Comparison of ENCODE assay signal across 9 mouse cellular contexts in the genomic region with DNA sequence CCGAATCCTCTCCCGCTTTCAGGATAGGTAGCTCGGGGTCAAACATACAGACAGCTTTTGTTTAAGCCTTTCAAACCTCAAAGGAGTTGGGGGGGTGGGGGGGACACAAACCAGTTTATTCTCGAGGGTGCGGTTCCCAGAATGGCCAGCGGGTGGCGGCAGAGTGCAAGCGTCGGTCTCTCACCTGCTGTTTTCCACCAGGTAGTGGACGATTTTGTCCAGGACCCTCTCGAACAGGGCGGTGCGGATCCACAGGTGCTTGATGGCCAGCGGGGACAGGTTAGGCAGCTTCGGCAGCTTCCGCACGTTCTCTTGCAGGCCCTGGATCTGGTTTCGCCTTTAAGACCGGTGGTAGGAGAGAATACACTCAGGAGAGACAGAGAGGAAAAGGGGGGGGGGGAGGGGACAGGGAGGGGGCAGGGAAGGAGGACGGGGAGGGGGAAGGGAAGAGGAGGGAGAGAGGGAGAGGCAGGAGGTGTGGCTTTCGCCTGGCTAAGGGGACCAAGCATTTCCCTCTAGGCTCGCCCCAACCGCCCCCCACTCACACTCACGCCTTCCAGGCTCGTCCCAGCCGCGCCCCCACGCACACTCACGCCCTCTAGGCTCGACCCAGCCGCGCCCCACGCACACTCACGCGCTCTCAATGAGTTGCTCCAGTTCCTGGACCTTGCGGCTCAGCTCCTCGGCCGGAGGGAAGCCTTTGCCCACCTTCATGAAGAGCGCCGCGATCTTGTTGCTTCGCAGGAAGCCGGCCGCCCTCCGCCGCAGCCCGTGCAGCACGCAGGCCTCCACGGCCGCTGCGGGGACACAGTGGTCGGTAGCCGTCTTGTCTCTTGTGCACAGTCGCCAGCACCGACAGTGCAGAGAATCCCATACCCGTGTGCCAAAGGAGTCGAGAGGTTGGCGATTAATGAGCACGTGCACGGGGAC. TPM values are rescaled to one million over a fixed set of nuclear protein-coding genes. Genes with fewer than 3 reads are reported as not detected.
A peak's percentile ranks its signal among the peaks of the same experiment; 100 is the strongest.
DNase-seq lines count a peak whose midpoint lies in the region; ATAC-seq and TF ChIP-seq lines count a peak whose summit lies in the region.
"Had no signal": no experiment of that assay in that cellular context is flagged by ENCODE, and none has a peak within 500 bp of the region (broad histone marks: within the 10 kb centered on the region; RNA-seq: fewer than 3 reads in every experiment).

No protein-coding gene starts in this region.

- intact Hi-C loops in heart, postnatal 36 days (cut with DNase I): no loop called here

- no peak for DNase-seq in spleen, adult 2 months (ENCODE audit: low read depth in 1 of 2, low spot score in 2 of 2)
- DNase-seq in spleen, adult 12 weeks (ENCODE audit: low spot score): no peak
- DNase-seq in cerebellum, postnatal 4 days (ENCODE audit: low spot score in 2 of 2): peak; percentile 74 to 89
- DNase-seq in heart, postnatal 36 days: peak; percentile 29 to 57
- DNase-seq in layer of hippocampus, postnatal 10 days (ENCODE audit: low spot score in 2 of 2): peak; percentile 83 to 89
- DNase-seq in lung, postnatal 25 days (ENCODE audit: low spot score): peak; percentile 68
- DNase-seq in splenic B cell, adult 2 months (ENCODE audit: low read depth, low spot score): peak; percentile 39

- TF ChIP-seq POLR2A in spleen, adult 2 months (IDR thresholded peaks at IDR 0.05; ENCODE audit: low read depth, low read length): no peak

- H3K4me1 ChIP-seq in spleen, adult 2 months (ENCODE audit: control insufficient read depth, insufficient read depth, insufficient read length): peaks cover 12% of the 10 kb centered on the region; the same call in 1 of the 2 replicates

- H3K36me3 ChIP-seq in spleen, adult 2 months (ENCODE audit: control insufficient read depth, insufficient read depth, low read length): no peaks in the 10 kb centered on the region
- no peaks in the 10 kb centered on the region for H3K36me3 ChIP-seq in splenic B cell, adult 2 months (ENCODE audit: control insufficient read depth, insufficient read depth, low read length, poor library complexity, severe bottlenecking)

- H3K27me3 ChIP-seq in spleen, adult 2 months (ENCODE audit: control insufficient read depth, insufficient read depth, low read length): no peaks in the 10 kb centered on the region
- H3K27me3 ChIP-seq in splenic B cell, adult 2 months (ENCODE audit: control insufficient read depth, insufficient read depth, low read length, poor library complexity, severe bottlenecking): no peaks in the 10 kb centered on the region

- TF ChIP-seq CTCF in spleen, adult 2 months (IDR thresholded peaks at IDR 0.05; ENCODE audit: extremely low read depth, insufficient read depth, insufficient read length, insufficient replicate concordance): peak; percentile 45; the same call in 1 of the 2 replicates

- no peak for ATAC-seq in megakaryocyte-erythroid progenitor cell, adult 5-6 weeks (replicated peaks; ENCODE audit: low FRiP score, low TSS enrichment, poor library complexity, severe bottlenecking)

- no peak overlapping the region for H3K4me3 ChIP-seq in spleen, adult 2 months (ENCODE audit: extremely low read depth, insufficient read depth, insufficient read length)

- WGBS in spleen, adult 2 months: 53% methylated on average over 58 of the region's 60 CpGs

- no peak overlapping the region for H3K27ac ChIP-seq in spleen, adult 2 months (ENCODE audit: insufficient read depth, low read length)

RNA-seq across cellular contexts. Expression of a gene that starts 23.7 kb away (rescaled TPM):
- polyA plus RNA-seq in spleen, adult 2 months (2012; rRNA removed): 0.08 and 0.19 TPM in 2 replicates
- under 1 TPM; 0.44 to 0.60 TPM for total RNA-seq in heart, postnatal 36 days (2021)
- 10 to 100 TPM; 72.2 to 77.7 TPM for total RNA-seq in layer of hippocampus, postnatal 10 days (2021)
- 0.46 TPM in 1 of 2 replicates, not detected in the other for total RNA-seq in megakaryocyte-erythroid progenitor cell, adult 5-6 weeks (2014; fragmentation: Nextera tagmentation)
- 7.7 TPM in 1 of 2 replicates, not detected in the other for total RNA-seq in megakaryocyte-erythroid progenitor cell, adult 5-6 weeks (2017)
- total RNA-seq: neutrophil, adult 5-6 weeks had no signal

Comparison
In these comparisons a context has a peak if more than half of its experiments do, and no peak if none do; other contexts are left out.
1. DNase-seq: peak in cerebellum, postnatal 4 days (2 of 2), heart, postnatal 36 days (2 of 2), layer of hippocampus, postnatal 10 days (2 of 2), lung, postnatal 25 days (single experiment) and splenic B cell, adult 2 months (single experiment); none in spleen, adult 2 months (0 of 2) and spleen, adult 12 weeks (single experiment).
2. RNA of a gene that starts 23.7 kb away (total RNA-seq): 72.2 to 77.7 TPM in layer of hippocampus, postnatal 10 days; 0.44 to 0.60 TPM in heart, postnatal 36 days and 0.46 to 7.7 TPM in megakaryocyte-erythroid progenitor cell, adult 5-6 weeks; every median in the first group is over 4 times any median in the second.